Mouse (Mus musculus) liver, postnatal 0 days (tissue): ENCODE data around the gene Foxp4. TPM values are rescaled to one million over a fixed set of nuclear protein-coding genes. Genes with fewer than 3 reads are reported as not detected.

ENCODE experiments used
- ATAC-seq: fragments of 200-750 bp; cut with Nextera tagmentation; 2 replicates; pipeline ENCODE4 v1.8.0; 2017; ENCODE audit warnings: mild to moderate bottlenecking, moderate library complexity
- DNase-seq: peaks from one replicate; pipeline ENCODE4 v3.0.0-alpha.2; 2016
- H3K27ac ChIP-seq: fragments of 300-500 bp; sonication (generic); 2 replicates; pipeline ENCODE4 v1.5.1; 2014; ENCODE audit warnings: antibody characterized with exemption, moderate library complexity, mild to moderate bottlenecking, low read depth
- H3K27me3 ChIP-seq: fragments of 300-500 bp; sonication (generic); 2 replicates; pipeline ENCODE4 v1.6.1; 2014; ENCODE audit warnings: low read length, control low read depth, mixed read lengths; ENCODE audit not compliant: insufficient read depth
- H3K36me3 ChIP-seq: fragments of 300-500 bp; sonication (generic); replicated peaks from 2 replicates; pipeline ENCODE4 v1.6.1; 2014; ENCODE audit warnings: mild to moderate bottlenecking, control low read depth, low read length, moderate library complexity, mixed read lengths; ENCODE audit not compliant: insufficient read depth
- H3K4me1 ChIP-seq: fragments of 300-500 bp; sonication (generic); 2 replicates; pipeline ENCODE4 v1.6.1; 2014; ENCODE audit warnings: antibody characterized with exemption, mild to moderate bottlenecking, control low read depth; ENCODE audit not compliant: insufficient read depth
- H3K4me2 ChIP-seq: fragments of 300-500 bp; sonication (generic); 2 replicates; pipeline ENCODE4 v1.6.1; 2014; ENCODE audit warnings: low read depth, mild to moderate bottlenecking, low read length, moderate library complexity, mixed read lengths
- H3K4me3 ChIP-seq: fragments of 300-500 bp; sonication (generic); 2 replicates; pipeline ENCODE4 v1.5.1; 2014; ENCODE audit warnings: low read depth, low read length
- H3K9ac ChIP-seq: fragments of 300-500 bp; sonication (generic); replicated peaks from 2 replicates; pipeline ENCODE4 v1.6.1; 2014; ENCODE audit warnings: mild to moderate bottlenecking, moderate library complexity
- H3K9me3 ChIP-seq: fragments of 300-500 bp; sonication (generic); 2 replicates; pipeline ENCODE4 v1.6.1; 2016; ENCODE audit warnings: mild to moderate bottlenecking, control low read depth, low read length, mixed read lengths
- CTCF ChIP-seq: sonication (generic); IDR thresholded peaks from 2 replicates; pipeline ENCODE4 v1.5.1; 2016; ENCODE audit warnings: antibody characterized with exemption, low read depth
- EP300 ChIP-seq: IDR thresholded peaks from 2 replicates; pipeline ENCODE4 v1.6.1; 2016; ENCODE audit warnings: antibody characterized with exemption, low read depth, mild to moderate bottlenecking
- WGBS: fragments of 180-500 bp; shearing (Covaris S2); extraction: QIAGEN DNeasy Blood & Tissue Kit; methylation state at CpG from one replicate; pipeline ENCODE4 v1.1.7; 2014; ENCODE audit not compliant: insufficient replicate concordance; 5-methylcytosine and 5-hydroxymethylcytosine counted together
- polyA plus RNA-seq: library from polyadenylated mRNA; unstranded; fragments of >200 nt; fragmentation: Nextera tagmentation; extraction: Ambion mirVana; gene quantifications from 2 replicates; pipeline ENCODE4 v1.2.1, GENCODE M21; 2015

Foxp4 gene
- polyA plus RNA-seq, 1 experiment from 2014 or later, result 6.2 TPM

DNA sequence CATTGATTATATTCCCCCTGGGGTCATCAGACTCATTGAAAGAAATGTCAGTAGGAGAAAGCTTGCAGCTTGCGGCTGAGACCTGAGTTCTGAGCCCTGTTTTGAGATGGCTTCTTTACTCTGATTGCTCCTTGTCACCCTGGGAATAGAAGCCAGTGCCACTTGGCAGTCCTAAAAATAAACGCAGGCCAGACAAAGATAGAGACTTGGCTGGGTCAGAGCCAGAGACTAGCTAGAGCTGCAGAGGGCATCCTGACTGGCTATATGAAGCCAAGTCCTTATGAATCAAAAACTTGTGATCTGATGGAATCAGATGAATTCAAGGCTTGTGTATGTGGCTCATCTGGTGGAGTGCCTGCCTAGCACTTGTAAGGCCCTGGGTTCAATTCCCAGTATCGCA lies 74.4 kb downstream of the Foxp4 start:
- H3K9me3 ChIP-seq, result no peaks in the 10 kb centered on the region
- H3K9ac ChIP-seq, result no peak overlapping the region
- H3K36me3 ChIP-seq, result no peaks in the 10 kb centered on the region
- no peaks in the 10 kb centered on the region for H3K27me3 ChIP-seq
- H3K4me3 ChIP-seq, result no peak overlapping the region
- no peak for TF ChIP-seq EP300
- TF ChIP-seq CTCF, result no peak
- ATAC-seq, result no peak
- no peak overlapping the region for H3K27ac ChIP-seq
- WGBS, result 72% methylated on average over 3 of the region's 3 CpGs
- no peak overlapping the region for H3K4me2 ChIP-seq
- H3K4me1 ChIP-seq, result peaks cover 6% of the 10 kb centered on the region; the same call in 1 of the 2 replicates
- DNase-seq, result no peak

- peak; percentile 32 for TF ChIP-seq CTCF
- TF ChIP-seq EP300, result no peak
- no peaks in the 10 kb centered on the region for H3K9me3 ChIP-seq
- H3K27ac ChIP-seq, result no peak overlapping the region
- H3K9ac ChIP-seq, result no peak overlapping the region
- DNase-seq (no peak), ATAC-seq (no peak)
- H3K4me3 ChIP-seq, result no peak overlapping the region
- H3K4me1 ChIP-seq, result peaks cover 6% of the 10 kb centered on the region; the same call in 1 of the 2 replicates
- H3K27me3 ChIP-seq, result no peaks in the 10 kb centered on the region
- H3K4me2 ChIP-seq, result no peak overlapping the region
- H3K36me3 ChIP-seq, result no peaks in the 10 kb centered on the region
- 82% methylated on average over 6 of the region's 6 CpGs for WGBS
Observed at GRCm38 (mm10) chr17:47847985-47848384, 76.5 kb downstream of the Foxp4 start.

DNA sequence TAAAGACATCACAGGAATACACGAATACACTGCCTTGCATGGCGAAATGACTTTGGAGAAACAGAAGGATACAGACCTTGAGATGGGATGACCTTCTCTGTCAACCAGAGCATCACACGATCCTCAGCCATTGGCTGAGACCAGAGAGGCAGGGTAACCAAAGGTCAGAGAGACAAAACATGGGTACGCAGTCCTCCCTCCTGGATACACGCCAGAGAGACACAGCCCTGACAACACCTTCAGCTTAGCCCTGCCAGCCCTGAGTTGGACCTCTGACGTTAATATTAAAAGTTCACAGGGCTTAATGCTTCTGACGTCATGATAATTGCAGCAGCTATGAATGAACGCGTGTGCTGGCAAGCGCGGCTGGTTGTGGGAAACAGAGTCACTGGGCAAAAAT lies 78.8 kb downstream of the Foxp4 start:
- Histone ChIP-seq H3K27ac (no peak overlapping the region), H3K27me3 (no peaks in the 10 kb centered on the region), H3K36me3 (no peaks in the 10 kb centered on the region), H3K4me2 (no peak overlapping the region), H3K9ac (no peak overlapping the region), H3K9me3 (no peaks in the 10 kb centered on the region), H3K4me1 (peaks cover 7% of the 10 kb centered on the region; the same call in 1 of the 2 replicates), H3K4me3 (no peak overlapping the region)
- ATAC-seq (peak; percentile 78), DNase-seq (no peak)
- 72% methylated on average over 11 of the region's 11 CpGs for WGBS
- TF ChIP-seq EP300, result no peak
- no peak for TF ChIP-seq CTCF

DNA sequence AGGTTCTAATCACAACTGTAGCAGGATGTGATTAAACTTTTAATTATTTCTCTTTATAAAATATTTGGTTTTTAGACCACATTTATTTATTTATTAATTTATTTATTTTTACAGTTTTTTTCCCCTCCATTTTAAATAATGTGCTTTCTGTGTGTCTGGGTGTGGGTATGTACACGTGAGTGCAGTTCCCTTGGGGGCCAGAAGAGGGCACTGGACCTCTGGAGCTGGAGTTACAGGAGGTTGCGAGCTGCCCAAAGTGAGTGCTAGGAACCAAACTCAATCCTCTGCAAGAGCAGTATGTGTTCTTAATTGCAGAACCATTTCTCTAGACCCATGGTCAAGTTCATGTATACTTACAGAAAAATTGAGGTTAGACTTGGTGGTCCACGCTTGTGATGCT lies 81.0 kb downstream of the Foxp4 start:
- ATAC-seq (no peak), DNase-seq (no peak)
- H3K4me1 ChIP-seq, result peaks cover 7% of the 10 kb centered on the region; the same call in 1 of the 2 replicates
- H3K36me3 ChIP-seq, result no peaks in the 10 kb centered on the region
- H3K4me3 ChIP-seq, result no peak overlapping the region
- TF ChIP-seq CTCF (peak; percentile 24; the same call in 1 of the 2 replicates), EP300 (no peak)
- H3K27ac ChIP-seq, result no peak overlapping the region
- H3K9me3 ChIP-seq, result no peaks in the 10 kb centered on the region
- no peaks in the 10 kb centered on the region for H3K27me3 ChIP-seq
- 86% methylated on average over 3 of the region's 3 CpGs for WGBS
- H3K4me2 ChIP-seq, result no peak overlapping the region
- H3K9ac ChIP-seq, result no peak overlapping the region

GRCm38 (mm10) chr17:47841931-47842623 lies 82.4 kb downstream of the Foxp4 start:
- no peak for TF ChIP-seq EP300
- no peak for TF ChIP-seq CTCF
- no peak overlapping the region for H3K9ac ChIP-seq
- no peak overlapping the region for H3K4me2 ChIP-seq
- peaks cover 7% of the 10 kb centered on the region; the same call in 1 of the 2 replicates for H3K4me1 ChIP-seq
- no peak overlapping the region for H3K4me3 ChIP-seq
- no peaks in the 10 kb centered on the region for H3K27me3 ChIP-seq
- peak; percentile 70 for DNase-seq
- WGBS, result 36% methylated on average over 19 of the region's 19 CpGs
- H3K36me3 ChIP-seq, result no peaks in the 10 kb centered on the region
- ATAC-seq, result peak; percentile 53
- no peaks in the 10 kb centered on the region for H3K9me3 ChIP-seq
- H3K27ac ChIP-seq, result no peak overlapping the region

- Histone ChIP-seq H3K4me2 (no peak overlapping the region), H3K4me1 (peaks cover 7% of the 10 kb centered on the region; the same call in 1 of the 2 replicates), H3K27me3 (no peaks in the 10 kb centered on the region), H3K36me3 (no peaks in the 10 kb centered on the region), H3K4me3 (no peak overlapping the region), H3K9me3 (no peaks in the 10 kb centered on the region), H3K27ac (no peak overlapping the region), H3K9ac (no peak overlapping the region)
- 76% methylated on average over 7 of the region's 8 CpGs for WGBS
- ATAC-seq (no peak), DNase-seq (no peak)
- no peak for TF ChIP-seq CTCF
- TF ChIP-seq EP300, result no peak
Observed at GRCm38 (mm10) chr17:47841521-47841920, 82.9 kb downstream of the Foxp4 start.
